Mouse (Mus musculus): ENCODE measurements around the gene Dnah2.
A peak's percentile ranks its signal among the peaks of the same experiment; 100 is the strongest.

Dnah2 gene

GRCm38 (mm10) chr11:69549060-69549656, at the start of gene Dnah2:
Gene Dnah2 (minus strand): TSS chr11:69549110.
- DNase-seq (ENCODE audit: low read depth, low spot score), result no peak

- no peak for DNase-seq (ENCODE audit: low read depth, low spot score)
These were observed 45.9 kb upstream of the Dnah2 start for GRCm38 (mm10) chr11:69594853-69595252.

GRCm38 (mm10) chr11:69592799-69593198, 43.9 kb upstream of the Dnah2 start:
- no peak for DNase-seq (ENCODE audit: low read depth, low spot score)

DNA sequence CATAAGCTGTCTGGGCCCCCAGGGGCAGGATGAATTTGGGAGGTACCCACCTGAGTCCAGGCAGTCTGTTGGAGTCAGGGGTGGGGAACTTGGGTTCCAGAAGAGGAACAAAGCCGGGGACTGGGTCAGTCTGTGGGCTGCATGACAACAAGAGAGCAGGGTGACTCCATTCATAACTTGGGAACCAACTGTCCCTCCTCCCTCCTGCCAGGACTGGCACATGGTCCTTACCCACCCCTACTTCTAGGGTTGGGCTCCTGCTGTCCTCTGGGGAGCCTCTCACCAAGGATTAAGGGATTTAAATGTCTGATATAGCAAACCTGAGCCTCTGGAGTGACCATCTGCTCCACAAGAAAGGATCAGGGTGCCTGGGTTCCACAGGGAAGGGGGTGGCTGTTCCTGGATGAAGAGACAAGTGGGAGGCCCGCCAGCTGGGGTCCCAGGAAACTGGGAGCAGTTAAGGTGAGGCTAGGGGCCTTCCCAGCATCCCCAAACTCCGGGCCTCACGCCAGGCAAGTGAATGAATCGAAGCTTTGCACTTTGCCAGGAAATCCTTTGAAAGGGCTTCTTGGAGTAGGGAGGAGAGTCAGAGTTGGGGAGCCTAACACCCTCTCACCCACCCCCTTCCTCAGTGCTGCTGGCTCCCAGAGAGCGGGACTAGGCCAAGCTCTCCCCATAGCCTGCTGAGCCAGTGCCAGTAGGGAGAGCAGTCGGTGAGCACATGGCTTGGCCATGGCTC, 43.2 kb upstream of the Dnah2 start:
- no peak for DNase-seq (ENCODE audit: low read depth, low spot score)

DNA sequence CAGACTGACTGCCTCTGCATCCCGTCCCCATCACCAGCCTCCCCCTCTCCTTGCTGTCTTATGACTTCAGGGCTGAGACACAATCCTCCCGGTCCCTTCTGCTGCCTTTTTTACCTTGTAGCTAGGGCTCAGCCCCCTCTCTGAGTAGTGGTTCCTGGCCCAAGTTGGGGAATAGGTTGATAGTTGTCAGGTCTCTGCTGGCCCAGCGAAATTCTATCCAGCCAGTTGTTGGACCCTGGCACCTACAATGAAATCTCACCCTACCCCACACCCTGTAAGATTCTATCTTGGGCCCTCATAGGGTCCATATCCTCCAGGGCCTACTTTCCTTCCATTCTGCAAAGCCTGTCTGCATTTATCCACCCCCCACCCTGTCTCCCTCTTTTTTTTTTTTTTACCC, 42.5 kb upstream of the Dnah2 start:
- no peak for DNase-seq (ENCODE audit: low read depth, low spot score)

- DNase-seq (ENCODE audit: low read depth, low spot score), result no peak
These were observed 41.7 kb upstream of the Dnah2 start for GRCm38 (mm10) chr11:69590622-69591021.

DNA sequence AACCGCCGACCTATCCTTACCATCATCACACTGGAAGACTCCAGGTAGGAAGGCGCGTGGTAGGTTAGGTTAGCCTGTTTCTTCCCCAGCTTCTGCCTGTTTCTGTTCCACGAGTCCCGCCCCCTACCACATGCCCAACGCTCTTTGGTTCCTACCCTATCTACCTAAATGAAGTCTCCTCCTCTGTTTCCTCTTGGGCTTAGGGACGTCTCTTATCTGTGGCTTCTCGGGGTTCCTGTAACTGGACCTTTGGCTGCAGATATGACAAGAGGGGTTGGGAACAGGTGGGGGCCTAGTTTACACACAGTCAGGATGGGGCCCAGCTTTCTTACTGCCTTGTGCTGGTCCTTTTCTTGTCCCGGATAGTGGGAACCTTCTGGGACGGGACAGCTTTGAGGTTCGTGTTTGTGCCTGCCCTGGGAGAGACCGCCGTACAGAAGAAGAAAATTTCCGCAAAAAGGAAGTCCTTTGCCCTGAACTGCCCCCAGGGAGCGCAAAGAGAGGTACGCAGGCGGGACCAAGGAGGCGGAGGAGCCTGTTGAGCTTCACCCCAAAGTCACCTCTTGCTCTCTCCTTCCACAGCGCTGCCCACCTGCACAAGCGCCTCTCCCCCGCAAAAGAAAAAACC, 40.4 kb upstream of the Dnah2 start:
- DNase-seq (ENCODE audit: low read depth, low spot score), result no peak

GRCm38 (mm10) chr11:69585718-69586325, 36.9 kb upstream of the Dnah2 start:
- DNase-seq (ENCODE audit: low read depth, low spot score), result peak; percentile 66

DNA sequence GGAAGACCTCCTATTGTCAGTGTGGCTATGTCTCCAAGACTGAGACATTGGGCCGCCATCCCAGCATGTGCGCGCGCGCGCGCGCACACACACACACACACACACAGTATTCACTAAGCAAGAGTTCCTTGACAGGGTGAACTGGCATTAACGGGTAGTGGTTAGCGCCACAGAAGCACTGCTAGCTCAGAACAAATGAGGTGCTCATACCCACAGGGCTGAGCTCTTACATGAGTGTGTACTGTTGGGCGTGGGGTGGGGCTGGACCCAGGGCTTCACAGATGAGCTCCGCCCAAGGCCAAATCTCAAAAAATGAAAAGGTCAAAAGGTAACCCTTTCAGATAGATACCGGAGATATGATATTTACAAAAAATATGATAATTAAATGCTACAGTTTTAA, 36.0 kb upstream of the Dnah2 start:
- peak; percentile 67 for DNase-seq (ENCODE audit: low read depth, low spot score)

GRCm38 (mm10) chr11:69584008-69584407, 35.1 kb upstream of the Dnah2 start:
- DNase-seq (ENCODE audit: low read depth, low spot score), result no peak

- peak; percentile 70 for DNase-seq (ENCODE audit: low read depth, low spot score)
These were observed 33.4 kb upstream of the Dnah2 start for GRCm38 (mm10) chr11:69582230-69582805.

- DNase-seq (ENCODE audit: low read depth, low spot score), result peak; percentile 99
These were observed 32.9 kb upstream of the Dnah2 start for GRCm38 (mm10) chr11:69581814-69582213.

DNA sequence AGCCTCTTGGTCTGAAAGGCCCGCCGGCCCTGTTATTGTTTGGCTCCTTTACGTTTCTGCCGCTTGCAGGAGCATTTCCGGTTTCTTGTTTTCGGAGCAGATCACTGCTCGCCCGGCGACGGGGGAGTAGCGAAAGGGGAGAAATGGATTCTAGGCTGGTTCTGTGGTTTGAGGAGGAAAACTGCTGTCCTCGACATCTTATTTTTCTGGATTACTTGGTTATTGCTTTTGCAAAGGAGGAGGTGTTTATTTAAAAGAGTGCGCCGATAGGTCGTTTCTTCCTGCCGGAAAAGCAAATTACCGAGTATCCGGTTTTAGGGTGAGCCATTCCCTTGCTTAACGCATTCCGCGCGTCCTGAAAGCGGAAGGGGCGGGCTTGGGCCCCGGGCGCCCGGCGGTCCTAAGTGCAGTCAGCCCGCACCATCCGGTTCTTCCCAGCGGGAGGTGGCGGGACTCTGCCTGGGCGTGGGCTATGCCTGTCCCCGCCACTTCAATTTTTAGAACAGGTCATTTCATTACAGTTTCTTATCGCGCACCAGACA, 32.3 kb upstream of the Dnah2 start:
- DNase-seq (ENCODE audit: low read depth, low spot score), result peak; percentile 97

DNA sequence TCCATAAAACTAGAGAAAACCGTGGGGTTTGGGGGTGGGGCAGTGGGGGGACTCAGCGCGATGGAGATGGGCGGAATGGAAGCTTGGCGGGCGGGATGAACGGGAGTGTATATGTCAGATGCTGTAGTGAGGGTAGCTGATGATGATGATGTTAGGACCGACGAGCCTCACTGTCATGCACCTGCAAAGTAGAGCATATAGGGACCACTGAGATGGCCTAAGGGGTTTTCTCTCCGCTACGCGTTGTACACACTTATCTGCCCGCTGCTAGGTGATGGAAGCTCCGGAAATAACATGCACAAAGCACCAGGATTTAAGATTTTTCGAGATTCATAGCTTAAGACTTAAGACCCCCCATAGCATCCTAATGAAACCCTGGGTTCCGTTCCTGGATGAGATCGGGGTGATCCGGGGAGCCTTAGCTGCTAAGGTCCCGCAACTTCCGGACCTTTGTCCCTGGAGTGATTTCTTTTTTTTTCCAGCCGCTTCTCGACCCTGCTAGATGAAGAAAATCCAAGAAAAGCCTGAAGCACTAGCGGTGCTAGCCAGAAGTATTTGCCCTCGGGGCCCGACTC, 31.7 kb upstream of the Dnah2 start:
- no peak for DNase-seq (ENCODE audit: low read depth, low spot score)

- DNase-seq (ENCODE audit: low read depth, low spot score), result peak; percentile 99
These were observed 31.2 kb upstream of the Dnah2 start, which contains the start of the genes Wrap53 and Trp53 for GRCm38 (mm10) chr11:69580091-69580514. Gene Wrap53 (minus strand): TSS chr11:69580255. Gene Trp53 (plus strand): TSS chr11:69580359.

- DNase-seq (ENCODE audit: low read depth, low spot score), result peak; percentile 100
These were observed 30.5 kb upstream of the Dnah2 start for GRCm38 (mm10) chr11:69579128-69580017.

DNA sequence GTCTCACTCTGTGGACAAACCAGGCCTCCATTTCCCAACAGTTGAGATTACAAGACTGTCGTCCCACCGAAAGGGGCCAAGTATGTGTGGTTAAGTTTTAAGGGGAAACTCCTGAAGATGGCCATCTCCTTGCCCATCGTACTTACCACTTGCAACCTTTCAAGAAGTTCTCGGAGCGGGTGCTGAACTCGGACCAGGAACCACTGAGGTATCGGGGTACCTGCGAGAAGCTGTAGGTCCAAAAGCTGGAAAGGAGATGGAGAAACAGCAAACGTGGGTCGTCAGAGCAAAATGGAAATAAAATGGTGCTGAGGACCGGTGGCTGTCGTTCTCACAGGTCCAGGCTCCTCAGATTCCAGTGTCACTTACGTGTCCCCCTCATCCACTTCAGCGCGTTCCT, 29.4 kb upstream of the Dnah2 start:
- DNase-seq (ENCODE audit: low read depth, low spot score), result no peak

DNA sequence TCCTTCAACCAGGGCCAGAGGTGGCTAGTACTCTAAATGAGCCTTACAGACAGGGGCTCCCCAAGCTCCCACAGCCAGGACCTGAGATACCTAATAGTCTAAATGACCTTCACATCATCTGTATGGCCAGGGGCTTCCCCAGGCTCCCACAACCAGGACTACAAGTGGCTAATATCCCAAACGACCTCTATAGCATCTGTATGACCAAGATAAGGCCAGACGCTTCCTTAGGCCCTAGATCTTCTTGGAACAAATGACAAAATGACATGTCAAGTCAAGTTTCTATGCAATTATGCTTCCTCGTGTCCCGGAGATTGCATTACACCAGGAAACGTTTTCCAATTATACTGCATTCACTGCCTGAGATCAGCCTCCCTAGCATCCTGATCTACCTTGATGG, 27.4 kb upstream of the Dnah2 start:
- DNase-seq (ENCODE audit: low read depth, low spot score), result no peak

GRCm38 (mm10) chr11:69575220-69575619, 26.3 kb upstream of the Dnah2 start:
- DNase-seq (ENCODE audit: low read depth, low spot score), result peak; percentile 75

GRCm38 (mm10) chr11:69565131-69565530, 16.2 kb upstream of the Dnah2 start:
- DNase-seq (ENCODE audit: low read depth, low spot score), result no peak

Measured in R1 (cell line).